Mouse (Mus musculus): ENCODE data around the gene Slc16a2. TPM values are rescaled to one million over a fixed set of nuclear protein-coding genes. Genes with fewer than 3 reads are reported as not detected.

Slc16a2 gene
- polyA plus RNA-seq, 1 experiment: 31.3 TPM

DNA sequence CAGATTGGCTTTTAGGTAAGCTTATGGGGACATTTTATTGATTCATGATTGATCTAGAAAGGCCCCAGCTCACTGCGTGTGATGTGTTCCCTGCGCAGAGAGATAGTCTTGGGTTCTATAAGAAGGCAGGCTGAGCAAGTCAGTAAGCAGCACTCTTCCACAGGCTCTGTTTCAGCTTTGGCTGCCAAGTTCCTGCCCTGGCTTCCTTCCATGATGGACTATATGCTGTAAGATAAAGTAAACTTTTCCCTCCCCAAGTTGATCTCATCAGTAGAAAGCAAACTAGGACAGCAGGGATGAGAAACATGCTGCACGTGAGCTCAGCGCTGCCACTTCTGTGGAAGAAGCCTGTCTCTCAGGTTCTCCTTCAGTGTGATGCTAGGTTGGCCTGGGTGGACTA is 117.2 kb downstream of the Slc16a2 start:
- Histone ChIP-seq H3K27ac (ENCODE audit: insufficient read depth, low read length) (no peak overlapping the region), H3K4me1 (ENCODE audit: control insufficient read depth, insufficient read depth, low read length) (no peaks in the 10 kb centered on the region), H3K4me3 (ENCODE audit: insufficient read depth, low read length) (no peak overlapping the region)
- TF ChIP-seq POLR2A (IDR thresholded peaks at IDR 0.05; ENCODE audit: low read depth, low read length) (no peak), CTCF (IDR thresholded peaks at IDR 0.05; ENCODE audit: borderline replicate concordance, insufficient read depth, low read length) (no peak)

DNA sequence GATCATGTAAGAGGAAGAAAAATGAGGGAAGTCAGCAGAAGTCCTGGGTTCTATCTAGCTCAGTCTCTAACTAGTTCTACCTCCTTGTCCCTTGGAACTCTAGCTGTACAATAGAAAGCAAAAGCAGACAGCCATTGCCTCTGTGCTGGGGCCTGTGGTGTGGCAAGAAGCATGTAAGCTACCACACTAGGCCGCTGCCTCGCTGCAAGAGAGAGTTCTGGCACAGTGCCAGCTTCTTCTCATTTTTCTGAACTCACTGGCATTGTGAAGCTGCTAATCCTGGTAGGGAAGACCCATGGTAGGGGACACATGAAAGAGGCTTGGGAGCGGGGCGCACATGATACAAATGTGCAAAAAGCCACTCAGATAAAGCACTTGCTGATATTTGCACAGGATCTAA is 117.8 kb downstream of the Slc16a2 start:
- Histone ChIP-seq H3K4me1 (ENCODE audit: control insufficient read depth, insufficient read depth, low read length) (no peaks in the 10 kb centered on the region), H3K4me3 (ENCODE audit: insufficient read depth, low read length) (no peak overlapping the region), H3K27ac (ENCODE audit: insufficient read depth, low read length) (no peak overlapping the region)
- no peak for TF ChIP-seq POLR2A (IDR thresholded peaks at IDR 0.05; ENCODE audit: low read depth, low read length)
- no peak for TF ChIP-seq CTCF (IDR thresholded peaks at IDR 0.05; ENCODE audit: borderline replicate concordance, insufficient read depth, low read length)

DNA sequence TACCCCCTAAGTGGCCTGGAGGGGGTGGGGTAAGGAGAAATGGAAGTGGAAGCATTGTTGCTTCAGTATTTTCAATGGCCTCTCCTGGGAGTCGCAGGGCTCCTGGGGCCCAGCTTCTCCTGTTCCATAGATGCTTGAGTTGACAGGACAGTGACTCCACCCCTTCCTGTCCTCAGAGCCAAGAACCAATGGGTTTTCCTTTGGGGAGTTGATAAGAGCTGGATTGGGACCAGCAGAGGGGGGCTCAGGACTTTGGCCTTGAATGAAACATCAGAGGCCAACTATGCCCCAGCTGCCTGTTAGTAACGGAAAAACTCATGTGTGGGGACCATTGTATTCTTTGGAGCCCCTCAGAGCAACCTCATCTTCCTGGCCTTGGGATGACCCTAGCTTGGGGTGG is 124.0 kb downstream of the Slc16a2 start:
- Histone ChIP-seq H3K4me1 (ENCODE audit: control insufficient read depth, insufficient read depth, low read length) (no peaks in the 10 kb centered on the region), H3K4me3 (ENCODE audit: insufficient read depth, low read length) (no peak overlapping the region), H3K27ac (ENCODE audit: insufficient read depth, low read length) (no peak overlapping the region)
- TF ChIP-seq CTCF (IDR thresholded peaks at IDR 0.05; ENCODE audit: borderline replicate concordance, insufficient read depth, low read length) (no peak), POLR2A (IDR thresholded peaks at IDR 0.05; ENCODE audit: low read depth, low read length) (no peak)

DNA sequence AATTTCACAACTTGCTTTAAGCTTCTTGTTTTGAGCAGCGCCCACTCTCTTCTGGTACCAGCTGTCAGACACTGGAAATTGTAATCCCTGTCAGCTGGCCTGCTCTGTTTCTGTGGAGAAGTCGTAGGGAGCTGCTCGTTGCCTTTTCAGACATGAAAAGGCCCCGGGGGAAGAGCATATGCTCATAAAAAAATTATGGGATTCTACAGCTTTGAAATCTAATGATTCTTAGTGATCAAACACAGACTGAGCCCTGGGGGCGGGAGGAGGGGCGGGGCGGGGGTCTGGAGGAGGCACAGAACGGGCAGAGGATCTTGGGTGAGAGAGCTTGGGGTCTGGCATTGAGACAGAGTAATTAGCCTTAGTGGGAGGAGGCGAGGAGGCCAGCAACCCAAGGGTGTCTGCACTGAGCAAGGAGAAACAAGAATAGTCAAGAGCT is 125.7 kb downstream of the Slc16a2 start:
- TF ChIP-seq POLR2A (IDR thresholded peaks at IDR 0.05; ENCODE audit: low read depth, low read length) (no peak), CTCF (IDR thresholded peaks at IDR 0.05; ENCODE audit: borderline replicate concordance, insufficient read depth, low read length) (no peak)
- H3K4me1 ChIP-seq (ENCODE audit: control insufficient read depth, insufficient read depth, low read length): no peaks in the 10 kb centered on the region
- H3K4me3 ChIP-seq (ENCODE audit: insufficient read depth, low read length): no peak overlapping the region
- 0 out of 2 replicates have a peak overlapping the region, but pooled peaks have one; percentile 36 for H3K27ac ChIP-seq (ENCODE audit: insufficient read depth, low read length)

DNA sequence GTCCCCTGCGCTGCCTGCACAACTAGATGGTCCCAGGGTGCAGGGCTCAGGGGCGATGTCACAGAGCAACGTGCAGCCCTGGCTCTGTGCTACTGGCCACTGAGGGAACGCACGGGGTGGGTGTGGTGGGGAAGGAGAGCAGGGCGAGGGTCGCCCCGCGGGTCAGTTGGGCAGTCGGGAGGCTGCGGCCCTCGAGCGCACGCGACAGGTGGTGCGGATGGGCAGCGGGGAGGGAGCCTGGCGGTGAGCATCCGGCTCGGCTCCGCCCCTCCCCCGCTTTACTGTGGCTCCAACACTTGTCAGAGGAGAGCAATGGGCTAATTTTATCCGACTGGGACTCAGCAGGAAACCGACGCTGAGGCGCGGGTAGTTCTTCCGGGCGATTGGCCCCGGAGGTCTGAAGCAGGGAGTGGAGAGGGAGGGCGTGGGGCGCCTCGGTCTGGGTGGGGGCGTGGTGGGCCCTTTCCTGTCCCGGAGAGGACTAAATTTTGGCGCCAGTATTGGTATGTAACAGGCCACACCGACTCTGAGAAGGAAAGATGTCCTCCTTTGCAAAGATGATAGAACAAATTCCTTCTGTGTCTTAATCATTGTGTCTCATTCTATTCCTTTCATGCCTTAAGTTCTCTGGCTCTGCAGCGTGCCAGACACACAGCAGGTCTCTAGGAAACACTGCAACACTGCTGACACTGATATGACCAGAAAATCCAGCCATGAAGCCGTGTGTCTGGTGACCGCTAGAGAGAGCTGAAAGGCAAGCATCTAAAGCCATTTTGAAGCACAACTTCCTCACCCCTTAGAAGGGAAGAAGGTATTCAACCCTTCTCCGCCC is 126.4 kb downstream of the Slc16a2 start:
- Histone ChIP-seq H3K4me1 (ENCODE audit: control insufficient read depth, insufficient read depth, low read length) (no peaks in the 10 kb centered on the region), H3K4me3 (ENCODE audit: insufficient read depth, low read length) (peak overlapping the region; percentile 40), H3K27ac (ENCODE audit: insufficient read depth, low read length) (no peak overlapping the region)
- TF ChIP-seq POLR2A (IDR thresholded peaks at IDR 0.05; ENCODE audit: low read depth, low read length): no peak
- peak; percentile 13; the same call in 1 of the 2 replicates for TF ChIP-seq CTCF (IDR thresholded peaks at IDR 0.05; ENCODE audit: borderline replicate concordance, insufficient read depth, low read length)

DNA sequence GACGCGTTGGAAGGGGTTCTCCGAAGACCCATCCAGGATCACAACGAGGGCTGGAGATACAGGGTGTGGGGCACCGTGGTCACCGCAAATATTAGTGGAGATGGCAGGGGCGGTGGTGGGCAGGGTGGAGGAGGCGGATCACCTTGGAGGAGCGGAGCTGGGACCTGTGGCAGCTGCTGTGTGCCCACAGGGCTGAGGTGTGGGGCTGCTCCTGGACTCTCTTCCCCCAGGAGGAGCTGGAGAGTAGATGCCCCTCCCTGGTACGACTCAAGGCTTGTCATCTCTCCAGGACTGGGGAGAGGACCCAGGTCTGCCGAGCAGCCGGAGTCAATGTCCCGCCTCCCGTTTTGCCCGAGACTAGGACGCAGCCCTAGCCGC is 127.0 kb downstream of the Slc16a2 start:
- peak overlapping the region; percentile 40 for H3K4me3 ChIP-seq (ENCODE audit: insufficient read depth, low read length)
- TF ChIP-seq POLR2A (IDR thresholded peaks at IDR 0.05; ENCODE audit: low read depth, low read length): no peak
- no peak for TF ChIP-seq CTCF (IDR thresholded peaks at IDR 0.05; ENCODE audit: borderline replicate concordance, insufficient read depth, low read length)
- no peaks in the 10 kb centered on the region for H3K4me1 ChIP-seq (ENCODE audit: control insufficient read depth, insufficient read depth, low read length)
- H3K27ac ChIP-seq (ENCODE audit: insufficient read depth, low read length): no peak overlapping the region

DNA sequence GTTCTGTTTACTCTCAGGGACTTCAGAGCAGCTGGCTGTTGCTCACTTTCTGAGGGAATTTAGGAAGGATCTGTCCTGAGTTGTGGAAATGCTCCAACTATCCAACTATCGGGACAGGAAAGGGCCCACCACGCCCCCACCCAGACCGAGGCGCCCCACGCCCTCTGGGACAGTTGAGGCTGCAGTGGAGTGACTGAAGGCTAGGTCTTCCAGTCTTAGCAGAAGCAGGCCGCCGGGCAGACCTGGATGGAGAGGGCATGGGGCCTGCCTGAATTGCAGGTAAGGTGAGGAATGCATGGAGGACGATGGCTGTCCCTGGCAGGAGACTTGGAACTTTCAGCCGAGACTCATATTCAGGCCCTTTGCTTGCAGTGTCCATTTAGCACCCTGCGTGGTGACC is 127.4 kb downstream of the Slc16a2 start:
- Histone ChIP-seq H3K4me3 (ENCODE audit: insufficient read depth, low read length) (no peak overlapping the region), H3K27ac (ENCODE audit: insufficient read depth, low read length) (no peak overlapping the region), H3K4me1 (ENCODE audit: control insufficient read depth, insufficient read depth, low read length) (no peaks in the 10 kb centered on the region)
- no peak for TF ChIP-seq POLR2A (IDR thresholded peaks at IDR 0.05; ENCODE audit: low read depth, low read length)
- no peak for TF ChIP-seq CTCF (IDR thresholded peaks at IDR 0.05; ENCODE audit: borderline replicate concordance, insufficient read depth, low read length)

DNA sequence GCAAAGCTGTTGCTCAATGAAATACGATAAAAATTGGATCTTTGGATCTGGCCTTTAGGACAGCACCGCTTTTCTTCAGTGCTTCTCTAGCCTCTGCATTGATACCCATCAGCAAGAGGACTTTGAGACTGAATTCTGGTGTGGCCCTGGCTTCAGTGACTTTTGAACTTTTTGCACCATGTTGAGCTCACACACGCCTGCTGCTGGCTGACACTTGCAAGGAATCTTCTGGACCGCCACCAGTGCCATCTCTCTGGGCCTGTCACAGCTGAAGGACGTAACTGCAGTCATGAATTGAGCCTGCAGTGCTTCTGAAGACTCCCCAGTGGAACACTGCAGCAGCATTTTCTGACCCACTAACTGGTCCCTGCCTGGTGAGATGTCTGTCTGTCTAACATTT is 128.9 kb downstream of the Slc16a2 start:
- H3K4me3 ChIP-seq (ENCODE audit: insufficient read depth, low read length): no peak overlapping the region
- no peak for TF ChIP-seq POLR2A (IDR thresholded peaks at IDR 0.05; ENCODE audit: low read depth, low read length)
- TF ChIP-seq CTCF (IDR thresholded peaks at IDR 0.05; ENCODE audit: borderline replicate concordance, insufficient read depth, low read length): no peak
- no peaks in the 10 kb centered on the region for H3K4me1 ChIP-seq (ENCODE audit: control insufficient read depth, insufficient read depth, low read length)
- no peak overlapping the region for H3K27ac ChIP-seq (ENCODE audit: insufficient read depth, low read length)

DNA sequence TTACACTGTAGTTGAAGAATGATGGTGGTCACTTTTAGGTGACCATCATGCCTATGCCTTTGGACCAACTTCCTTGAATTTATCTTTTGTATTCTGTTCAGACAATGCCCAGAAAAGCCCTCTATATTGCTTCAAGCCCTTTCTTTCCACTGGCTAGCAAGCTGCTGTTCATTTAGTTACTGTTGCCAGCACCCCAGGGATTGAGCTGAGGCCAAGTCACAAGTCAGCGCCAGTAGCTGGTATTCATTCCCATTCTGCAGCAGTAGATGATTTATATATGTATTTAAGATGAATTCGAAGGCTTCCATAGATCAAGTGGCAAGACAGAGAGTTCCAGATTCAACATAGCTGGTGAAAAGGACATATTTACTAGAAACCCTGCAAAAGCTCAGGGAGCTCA is 133.2 kb downstream of the Slc16a2 start:
- TF ChIP-seq POLR2A (IDR thresholded peaks at IDR 0.05; ENCODE audit: low read depth, low read length) (no peak), CTCF (IDR thresholded peaks at IDR 0.05; ENCODE audit: borderline replicate concordance, insufficient read depth, low read length) (no peak)
- H3K4me3 ChIP-seq (ENCODE audit: insufficient read depth, low read length): no peak overlapping the region
- no peak overlapping the region for H3K27ac ChIP-seq (ENCODE audit: insufficient read depth, low read length)
- H3K4me1 ChIP-seq (ENCODE audit: control insufficient read depth, insufficient read depth, low read length): no peaks in the 10 kb centered on the region

DNA sequence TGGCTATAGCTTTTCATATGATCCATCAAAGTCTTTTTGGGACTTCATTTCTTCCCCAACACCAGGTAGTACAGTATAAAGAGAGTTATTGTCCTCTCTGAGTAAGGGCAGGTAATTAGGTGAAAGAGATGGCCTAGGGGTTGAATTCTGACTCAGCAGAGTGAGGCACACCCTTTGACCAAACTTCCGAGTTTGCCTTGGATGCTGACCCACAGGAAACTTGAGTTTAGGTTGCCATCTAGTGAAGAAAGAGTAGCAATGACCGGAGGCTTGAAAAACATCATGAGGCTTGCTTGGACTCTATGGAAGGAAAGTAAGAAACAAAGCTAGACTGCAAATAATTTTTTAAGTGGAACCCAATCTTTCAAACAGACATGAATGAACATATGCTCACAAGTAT is 147.1 kb downstream of the Slc16a2 start:
- TF ChIP-seq CTCF (IDR thresholded peaks at IDR 0.05; ENCODE audit: borderline replicate concordance, insufficient read depth, low read length): no peak
- no peak for TF ChIP-seq POLR2A (IDR thresholded peaks at IDR 0.05; ENCODE audit: low read depth, low read length)
- Histone ChIP-seq H3K4me3 (ENCODE audit: insufficient read depth, low read length) (no peak overlapping the region), H3K4me1 (ENCODE audit: control insufficient read depth, insufficient read depth, low read length) (no peaks in the 10 kb centered on the region), H3K27ac (ENCODE audit: insufficient read depth, low read length) (no peak overlapping the region)
